Mouse (Mus musculus) naive thymus-derived CD4-positive, alpha-beta T cell, adult 2 months (primary cell): ENCODE results near the gene Gm20708.
"Not testable (repeated sequence)": the region's sequence is repeated elsewhere in the genome, so short reads cannot be mapped to it uniquely, and the experiment has no call there.

Experiments used
- DNase-seq: peaks from one replicate; pipeline ENCODE4 v3.0.0-alpha.2; 2011; ENCODE audit warnings: low read depth

Gm20708 gene

GRCm38 (mm10) chr11:117781199-117781821, 28.2 kb upstream of the Gm20708 start:
- DNase-seq, result no peak

- peak; percentile 88 for DNase-seq
Observed at GRCm38 (mm10) chr11:117781993-117782704, 27.3 kb upstream of the Gm20708 start, which contains the start of the genes Tmc8 and Tmc6. Gene Tmc8, plus strand, starts transcription at chr11:117782076. Gene Tmc6, minus strand, starts transcription at chr11:117782198.

- no peak for DNase-seq
Observed at GRCm38 (mm10) chr11:117782705-117783034, 26.8 kb upstream of the Gm20708 start.

- DNase-seq, result peak; percentile 79
Observed at GRCm38 (mm10) chr11:117783089-117783488, 26.4 kb upstream of the Gm20708 start.

- DNase-seq, result no peak
Observed at GRCm38 (mm10) chr11:117783683-117784309, 25.7 kb upstream of the Gm20708 start.

- peak; percentile 81 for DNase-seq
Observed at GRCm38 (mm10) chr11:117786294-117786693, 23.2 kb upstream of the Gm20708 start.

- not testable (repeated sequence) for DNase-seq
Observed at GRCm38 (mm10) chr11:117788481-117788880, 21.0 kb upstream of the Gm20708 start.

- peak; percentile 77 for DNase-seq
Observed at GRCm38 (mm10) chr11:117790286-117790685, 19.2 kb upstream of the Gm20708 start.

- no peak for DNase-seq
Observed at GRCm38 (mm10) chr11:117790703-117791440, 18.6 kb upstream of the Gm20708 start.

- DNase-seq, result no peak
Observed at GRCm38 (mm10) chr11:117791441-117791761, 18.1 kb upstream of the Gm20708 start.

GRCm38 (mm10) chr11:117792281-117792888, 17.1 kb upstream of the Gm20708 start:
- DNase-seq, result peak; percentile 57

GRCm38 (mm10) chr11:117794035-117794551, 15.4 kb upstream of the Gm20708 start:
- peak; percentile 75 for DNase-seq

GRCm38 (mm10) chr11:117796954-117797353, 12.5 kb upstream of the Gm20708 start:
- peak; percentile 18 for DNase-seq

- DNase-seq, result no peak
Observed at GRCm38 (mm10) chr11:117797511-117798159, 11.8 kb upstream of the Gm20708 start, which contains the start of gene 6030468B19Rik. Gene 6030468B19Rik, plus strand, starts transcription at chr11:117797660.

- DNase-seq, result no peak
Observed at GRCm38 (mm10) chr11:117798160-117798541, 11.3 kb upstream of the Gm20708 start.

GRCm38 (mm10) chr11:117799174-117799573, 10.3 kb upstream of the Gm20708 start:
- no peak for DNase-seq

GRCm38 (mm10) chr11:117800038-117800437, 9.4 kb upstream of the Gm20708 start:
- no peak for DNase-seq

- DNase-seq, result no peak
Observed at GRCm38 (mm10) chr11:117801650-117802049, 7.8 kb upstream of the Gm20708 start.

GRCm38 (mm10) chr11:117803166-117803688, 6.2 kb upstream of the Gm20708 start:
- no peak for DNase-seq

GRCm38 (mm10) chr11:117806781-117807180, 2.7 kb upstream of the Gm20708 start:
- DNase-seq, result no peak
